Mouse (Mus musculus) erythroblast, embryonic 14.5 days (primary cell): Measurements from ENCODE around the gene Eaf1.

Experiments
- GATA1 ChIP-seq: IDR thresholded peaks from 2 replicates; pipeline ENCODE4 v1.6.1; 2012; ENCODE audit warnings: low read length, inconsistent platforms, mixed read lengths
- TAL1 ChIP-seq: IDR thresholded peaks from 3 replicates; pipeline ENCODE4 v1.6.1; 2012; ENCODE audit warnings: low read length, inconsistent platforms, mixed read lengths

DNA sequence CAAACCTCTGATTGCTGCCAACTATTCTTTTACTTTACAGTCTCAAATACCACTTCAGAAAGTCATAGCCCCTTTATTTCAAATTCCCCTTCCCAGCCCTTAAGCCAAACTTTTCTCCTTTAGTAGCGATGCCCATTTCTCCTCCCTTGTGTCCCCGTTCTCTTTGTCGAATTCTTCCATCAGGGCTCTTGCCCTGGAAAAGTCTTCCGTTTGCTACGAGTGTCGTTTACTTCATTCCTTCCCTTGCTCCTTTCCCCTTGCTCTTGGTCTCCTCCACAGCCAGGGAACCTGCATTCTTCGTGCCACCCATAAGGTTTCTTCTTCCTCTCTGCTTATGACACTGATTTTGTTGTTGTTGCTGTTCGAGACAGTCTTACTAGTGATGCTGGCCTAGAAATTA is 1.3 kb downstream of the Eaf1 start:
- TF ChIP-seq GATA1 (no peak), TAL1 (no peak)
